Mouse (Mus musculus): Measurements from ENCODE around the gene Pyy.

DNA sequence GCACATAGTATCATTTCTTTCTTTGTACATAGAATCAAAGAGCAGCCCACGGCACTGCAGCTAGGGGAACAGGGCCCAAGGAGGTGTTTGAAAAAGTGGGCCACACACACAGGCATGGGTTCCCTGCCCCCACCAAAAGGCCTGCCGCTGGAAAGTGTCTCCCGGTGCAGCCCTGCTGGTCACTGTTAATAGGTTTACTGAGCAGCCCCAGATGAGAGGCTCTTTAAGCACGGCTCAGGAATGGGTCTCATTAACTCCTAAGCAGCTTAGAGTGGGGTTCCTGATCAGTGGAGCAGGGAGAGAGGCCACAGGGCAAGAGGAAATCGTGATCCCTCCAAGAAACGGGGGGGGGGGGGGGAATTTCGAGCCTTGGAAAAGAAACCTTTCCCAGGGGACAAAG, 23.5 kb downstream of the Pyy start:
- no peak for TF ChIP-seq POLR2A (IDR thresholded peaks at IDR 0.05; ENCODE audit: low read depth, low read length)
- no peak for TF ChIP-seq CTCF (IDR thresholded peaks at IDR 0.05; ENCODE audit: borderline replicate concordance, insufficient read depth, low read length)
